Mouse (Mus musculus): ENCODE results near the gene Mrpl2.

Mrpl2 gene

DNA sequence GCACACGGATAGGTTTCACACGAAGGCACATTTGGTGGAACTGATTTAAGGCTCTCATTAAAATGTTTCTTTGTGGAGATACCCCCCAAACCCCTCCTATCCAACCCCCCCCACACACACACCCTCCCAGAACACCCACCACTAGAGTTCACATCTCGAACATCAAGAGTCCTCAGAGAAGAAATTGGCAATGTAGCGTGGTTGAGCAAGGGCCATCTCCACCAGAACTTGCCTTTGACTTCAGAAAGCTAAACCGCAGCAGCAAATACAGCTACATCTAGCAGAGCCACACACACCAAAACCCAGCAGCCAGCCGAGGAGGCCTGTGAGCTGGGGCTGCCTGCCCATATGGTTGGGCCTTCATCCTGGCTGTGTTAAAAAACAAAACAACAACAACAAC lies 18.6 kb upstream of the Mrpl2 start:
- no peak for DNase-seq (ENCODE audit: low spot score in 2 of 2)

DNA sequence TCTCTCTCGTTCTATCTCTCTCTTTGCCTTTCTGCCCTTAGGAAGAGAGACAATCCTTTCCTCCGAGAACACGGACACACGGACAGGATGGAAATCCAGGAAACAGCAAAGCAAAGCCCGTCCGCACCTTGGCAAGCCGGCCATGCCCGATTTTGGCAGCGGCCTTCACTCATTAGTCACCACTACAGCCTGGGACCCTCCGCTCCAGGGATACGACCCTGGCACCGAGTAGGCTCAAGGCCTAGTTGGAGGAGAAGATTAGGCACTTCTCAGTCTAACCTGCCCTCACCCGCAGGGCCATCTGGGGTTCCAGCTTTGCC lies 17.6 kb upstream of the Mrpl2 start:
- peak in 1 of 2 experiments; percentile 41 for DNase-seq (ENCODE audit: low spot score in 2 of 2)

DNA sequence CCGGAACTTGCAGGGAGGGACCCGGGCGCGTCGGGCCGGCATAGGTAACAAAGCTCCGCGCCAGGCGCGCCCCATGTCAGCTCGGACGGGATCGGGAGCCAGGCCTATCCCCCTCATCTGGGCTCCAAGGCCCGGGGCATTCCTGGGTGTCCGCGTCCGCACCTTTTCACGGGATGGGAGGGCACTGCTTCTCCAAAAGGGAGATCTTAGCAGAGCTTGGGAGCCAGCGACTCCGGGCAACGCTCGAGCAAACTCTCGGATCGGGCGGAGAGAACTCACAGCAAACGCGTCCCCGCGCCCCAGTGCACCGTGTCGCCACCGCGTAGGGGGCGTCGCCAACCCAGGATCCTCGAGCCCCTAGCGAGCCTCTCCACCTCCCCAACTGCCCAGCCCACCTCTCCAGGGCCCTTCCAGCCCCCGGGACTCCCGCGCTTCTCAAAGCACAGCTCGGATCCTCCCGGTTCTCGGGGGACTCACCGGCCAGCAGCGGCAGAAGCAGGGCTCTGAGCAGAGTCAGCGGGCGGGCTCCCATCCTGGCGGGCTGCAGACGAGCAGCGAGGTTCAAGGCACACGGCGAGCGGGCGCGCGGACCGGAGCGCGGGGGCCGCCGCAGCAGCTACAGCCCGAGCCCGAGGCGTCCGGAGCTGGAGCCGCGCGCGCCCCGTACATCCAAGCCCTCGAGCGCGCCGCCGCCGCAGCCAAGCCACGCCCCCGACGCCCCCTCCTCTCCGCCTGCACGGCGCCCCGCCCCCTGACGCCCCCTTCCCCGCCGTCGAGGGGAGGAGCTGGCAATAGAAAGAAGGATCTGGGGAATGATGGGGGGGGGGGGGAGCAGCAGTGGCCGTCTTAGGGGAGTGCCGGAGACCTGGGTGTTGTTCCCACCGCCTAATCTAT lies 17.0 kb upstream of the Mrpl2 start, which contains the start of gene Ptk7:
Ptk7 (minus strand) TSS at position 714 of the 894 bp plus-strand sequence.
- peak; percentile 76 to 94 for DNase-seq (ENCODE audit: low spot score in 2 of 2)

GRCm38 (mm10) chr17:46629685-46630441 lies 16.2 kb upstream of the Mrpl2 start:
- DNase-seq (ENCODE audit: low spot score in 2 of 2) = peak in 1 of 2 experiments; percentile 32

- peak in 1 of 2 experiments; percentile 73 for DNase-seq (ENCODE audit: low spot score in 2 of 2)
These were observed 9.1 kb upstream of the Mrpl2 start for GRCm38 (mm10) chr17:46636831-46637523.

GRCm38 (mm10) chr17:46639929-46640328 lies 6.1 kb upstream of the Mrpl2 start:
- DNase-seq (ENCODE audit: low spot score in 2 of 2) = no peak

GRCm38 (mm10) chr17:46642060-46642459 lies 4.0 kb upstream of the Mrpl2 start:
- DNase-seq (ENCODE audit: low spot score in 2 of 2) = no peak

GRCm38 (mm10) chr17:46644152-46644805 lies 1.8 kb upstream of the Mrpl2 start:
- no peak for DNase-seq (ENCODE audit: low spot score in 2 of 2)

DNA sequence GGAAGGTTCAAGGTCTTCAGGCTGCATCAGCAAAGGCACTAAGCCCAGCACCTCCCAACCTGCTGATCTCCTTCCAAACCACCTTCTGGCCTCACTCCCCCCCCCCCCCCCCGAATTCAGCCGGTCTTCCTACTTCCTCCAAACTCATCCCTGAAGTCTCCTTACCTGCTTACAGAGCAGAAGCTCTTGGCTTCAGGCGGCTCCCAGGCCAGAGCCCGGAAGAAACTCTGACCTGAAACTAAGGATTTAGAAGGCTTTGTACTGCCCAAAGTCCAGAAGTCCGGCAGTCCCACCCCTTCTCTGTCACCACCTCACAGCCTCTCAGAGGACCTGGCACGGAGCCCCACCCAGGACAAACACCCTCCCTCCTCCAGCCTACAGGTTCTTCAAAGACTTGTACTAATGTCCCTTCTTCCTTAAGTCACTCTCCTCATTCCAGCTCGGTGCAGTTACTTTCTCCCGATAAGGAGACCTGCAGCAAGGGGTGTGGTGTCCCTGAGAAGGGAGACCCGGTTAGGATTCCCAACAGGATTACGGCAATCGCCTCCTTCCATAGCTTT lies 1.0 kb upstream of the Mrpl2 start:
- DNase-seq (ENCODE audit: low spot score in 2 of 2) = no peak

GRCm38 (mm10) chr17:46646322-46646662 lies 263 bp downstream of the Mrpl2 start:
- no peak for DNase-seq (ENCODE audit: low spot score in 2 of 2)

DNA sequence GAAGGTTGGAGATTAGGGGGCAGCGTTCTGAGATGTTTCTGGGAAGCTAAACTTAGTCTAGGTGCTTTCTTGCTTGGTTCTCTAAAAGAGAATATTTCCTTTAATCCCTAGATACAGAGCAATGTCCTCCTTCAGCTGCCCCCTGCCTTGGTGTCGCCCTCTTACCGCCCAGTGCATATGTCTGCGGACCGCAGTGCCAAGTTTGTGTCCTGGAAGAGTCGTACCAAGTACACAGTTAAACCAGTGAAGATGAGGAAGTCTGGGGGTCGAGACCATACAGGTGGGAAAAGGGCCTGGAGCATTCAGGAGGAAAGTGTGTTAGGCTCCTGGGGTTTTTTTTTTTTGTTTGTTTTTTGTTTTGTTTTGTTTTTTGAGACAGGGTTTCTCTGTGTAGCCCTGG lies 1.2 kb downstream of the Mrpl2 start:
- DNase-seq (ENCODE audit: low spot score in 2 of 2) = no peak

DNA sequence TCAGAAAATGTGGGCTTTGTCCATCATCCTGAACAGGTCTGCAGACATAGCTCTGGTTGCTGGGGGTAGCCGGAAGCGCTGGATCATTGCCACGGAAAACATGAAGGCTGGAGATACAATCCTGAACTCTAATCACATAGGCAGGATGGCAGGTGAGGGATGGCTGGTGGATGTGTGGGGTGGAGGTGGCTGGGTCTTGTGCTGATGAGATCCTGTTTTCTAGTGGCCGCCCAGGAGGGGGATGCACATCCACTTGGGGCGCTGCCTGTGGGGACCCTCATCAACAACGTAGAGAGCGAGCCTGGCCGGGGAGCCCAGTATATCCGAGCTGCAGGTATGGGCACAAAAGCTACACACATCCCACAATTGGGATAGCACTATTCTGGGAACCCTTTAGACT lies 2.4 kb downstream of the Mrpl2 start:
- DNase-seq (ENCODE audit: low spot score in 2 of 2) = no peak

DNA sequence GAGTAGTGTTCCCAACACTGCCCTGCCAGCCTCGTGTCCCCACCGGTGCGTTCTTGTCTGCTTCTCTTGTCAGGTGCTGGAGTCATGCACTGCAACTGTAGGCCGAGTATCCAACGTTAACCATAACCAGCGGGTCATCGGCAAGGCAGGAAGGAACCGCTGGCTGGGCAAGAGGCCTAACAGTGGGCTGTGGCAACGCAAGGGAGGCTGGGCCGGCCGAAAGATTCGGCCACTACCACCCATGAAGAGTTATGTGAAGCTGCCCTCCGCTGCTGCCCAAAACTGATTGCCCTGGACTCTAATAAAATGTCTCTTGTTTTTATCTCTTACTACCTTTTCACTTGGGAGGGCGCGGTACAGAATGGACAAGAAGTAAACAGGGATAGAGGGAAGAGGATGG lies 3.8 kb downstream of the Mrpl2 start:
- no peak for DNase-seq (ENCODE audit: low spot score in 2 of 2)

DNA sequence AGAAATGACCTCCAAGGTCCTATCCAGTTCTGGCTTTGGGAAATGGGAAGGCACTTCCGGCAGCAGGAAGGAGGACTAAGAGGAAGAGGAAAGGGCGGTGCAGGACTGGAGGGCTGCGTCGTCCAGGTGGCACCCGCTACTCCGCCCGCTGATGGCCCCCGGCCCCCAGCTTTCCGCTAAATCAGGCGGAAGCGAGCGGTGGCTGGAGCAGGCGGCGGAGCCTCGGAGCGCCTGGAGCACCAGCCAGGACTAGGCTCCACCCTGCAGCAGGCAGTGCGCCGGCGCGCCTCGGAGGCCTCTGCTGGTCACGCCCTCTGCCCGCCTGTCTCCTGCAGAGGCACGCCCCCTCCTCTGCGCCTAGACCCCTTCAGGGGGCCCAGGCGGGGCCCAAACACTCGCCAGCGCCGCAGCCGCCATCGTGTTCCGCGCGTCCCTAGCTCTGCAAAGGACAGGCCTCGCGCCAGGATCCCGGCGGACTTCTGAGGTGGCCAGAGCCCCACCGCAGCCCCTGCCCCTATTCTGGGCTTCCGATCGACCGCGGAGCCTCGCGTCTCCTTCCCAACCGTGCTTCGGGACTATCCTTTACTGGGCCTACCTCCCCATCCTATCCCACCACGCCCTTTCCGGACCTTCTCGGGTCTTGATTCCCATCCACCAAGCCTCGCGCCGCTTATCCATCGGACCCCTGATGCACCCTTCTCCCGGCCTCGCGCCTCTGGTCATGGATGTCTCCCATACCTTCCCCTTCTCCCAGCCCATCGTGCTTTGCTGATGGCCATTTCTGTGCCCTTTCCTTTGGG lies 4.4 kb downstream of the Mrpl2 start, which contains the start of gene Cul7:
Cul7 (plus strand) TSS at position 106 of the 800 bp plus-strand sequence.
- DNase-seq (ENCODE audit: low spot score in 2 of 2) = peak; percentile 85 to 95

DNA sequence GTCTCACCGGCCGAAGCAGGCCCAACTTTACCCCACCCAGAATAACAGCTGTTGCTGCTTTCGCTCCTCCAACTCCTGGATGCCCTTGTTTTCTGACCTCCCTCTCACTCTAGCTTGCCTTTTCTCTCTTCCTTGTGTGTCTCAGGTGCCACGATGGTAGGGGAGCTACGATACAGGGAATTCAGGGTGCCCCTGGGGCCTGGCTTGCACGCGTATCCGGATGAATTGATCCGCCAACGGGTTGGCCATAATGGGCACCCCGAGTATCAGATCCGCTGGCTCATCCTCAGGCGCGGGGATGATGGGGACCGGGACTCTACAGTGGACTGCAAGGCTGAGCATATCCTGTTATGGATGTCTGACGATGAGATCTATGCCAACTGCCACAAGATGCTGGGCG lies 5.3 kb downstream of the Mrpl2 start:
- no peak for DNase-seq (ENCODE audit: low spot score in 2 of 2)

DNA sequence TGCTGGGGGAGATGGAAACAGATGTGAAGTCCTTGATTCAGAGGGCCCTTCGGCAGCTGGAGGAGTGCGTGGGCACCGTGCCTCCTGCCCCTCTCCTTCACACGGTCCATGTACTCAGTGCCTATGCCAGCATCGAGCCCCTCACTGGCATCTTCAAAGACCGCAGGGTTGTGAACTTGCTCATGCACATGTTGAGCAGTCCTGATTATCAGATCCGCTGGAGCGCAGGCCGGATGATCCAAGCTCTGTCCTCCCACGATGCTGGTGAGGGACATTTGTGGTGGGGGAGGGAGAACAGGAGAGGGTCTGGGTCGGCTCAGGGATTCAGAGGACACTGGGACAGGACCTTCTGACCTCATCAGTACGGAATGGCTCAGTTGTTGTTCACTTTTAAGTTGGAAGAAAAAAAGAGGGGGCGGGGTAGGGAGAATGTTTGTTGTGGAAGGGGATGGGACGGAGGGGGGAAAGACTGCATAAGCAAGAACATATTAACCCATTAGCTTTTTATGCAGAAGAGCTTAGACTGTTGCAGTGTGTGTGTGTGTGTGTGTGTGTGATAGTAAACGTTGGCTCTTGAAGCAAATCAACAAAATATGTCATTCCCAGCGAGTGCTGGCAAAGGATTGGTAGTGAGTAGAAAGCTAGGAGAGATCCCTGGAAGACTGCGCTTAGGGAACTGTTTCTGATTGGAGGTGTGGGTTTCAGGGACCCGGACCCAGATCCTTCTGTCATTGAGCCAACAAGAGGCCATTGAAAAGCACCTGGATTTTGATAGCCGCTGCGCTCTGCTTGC lies 5.9 kb downstream of the Mrpl2 start:
- DNase-seq (ENCODE audit: low spot score in 2 of 2) = no peak

- no peak for DNase-seq (ENCODE audit: low spot score in 2 of 2)
These were observed 10.0 kb downstream of the Mrpl2 start for GRCm38 (mm10) chr17:46656054-46656453.

DNA sequence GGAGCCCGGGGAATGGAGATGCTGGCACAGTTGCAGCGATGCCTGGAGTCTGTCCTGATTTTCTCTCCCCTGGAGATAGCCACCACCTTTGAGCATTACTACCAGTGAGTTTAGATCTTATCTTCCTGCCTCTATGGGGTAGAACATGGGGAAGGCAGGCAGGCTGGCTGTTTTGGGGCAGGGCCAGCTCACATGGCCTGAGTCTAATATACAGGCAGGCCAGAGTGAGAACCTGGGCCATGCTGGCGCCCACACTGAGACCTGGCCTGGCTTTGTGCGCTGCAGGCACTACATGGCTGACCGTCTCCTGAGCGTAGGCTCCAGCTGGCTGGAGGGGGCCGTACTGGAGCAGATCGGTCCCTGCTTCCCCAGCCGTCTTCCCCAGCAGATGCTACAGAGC lies 15.3 kb downstream of the Mrpl2 start:
- DNase-seq (ENCODE audit: low spot score in 2 of 2) = no peak

DNA sequence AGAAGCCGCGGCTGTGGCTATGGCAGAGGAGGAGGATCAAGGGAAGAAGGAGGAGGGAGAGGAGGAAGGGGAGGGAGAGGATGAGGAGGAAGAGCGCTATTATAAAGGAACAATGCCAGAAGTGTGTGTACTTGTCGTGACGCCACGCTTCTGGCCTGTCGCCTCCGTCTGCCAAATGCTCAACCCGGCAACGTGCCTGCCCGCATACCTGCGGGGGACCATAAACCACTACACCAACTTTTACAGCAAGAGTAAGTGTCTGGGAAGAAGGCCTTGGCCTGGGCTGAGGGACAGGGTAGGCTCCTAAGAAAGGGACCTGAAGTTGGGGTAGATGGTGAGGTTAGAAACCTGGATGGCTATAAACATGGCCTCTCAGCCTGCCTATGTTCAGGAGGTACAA lies 16.0 kb downstream of the Mrpl2 start:
- DNase-seq (ENCODE audit: low spot score in 2 of 2) = no peak

GRCm38 (mm10) chr17:46662730-46663129 lies 16.7 kb downstream of the Mrpl2 start:
- DNase-seq (ENCODE audit: low spot score in 2 of 2) = no peak

Data from cerebellum, postnatal 4 days (tissue).